Mouse (Mus musculus): Measurements from ENCODE around the gene Tmem209. TPM values are rescaled to one million over a fixed set of nuclear protein-coding genes. Genes with fewer than 3 reads are reported as not detected.

Tmem209 gene
- 37.0 and 38.9 TPM in 2 replicates for polyA plus RNA-seq (2016; fragmentation: Nextera tagmentation; extraction: Ambion mirVana)

DNA sequence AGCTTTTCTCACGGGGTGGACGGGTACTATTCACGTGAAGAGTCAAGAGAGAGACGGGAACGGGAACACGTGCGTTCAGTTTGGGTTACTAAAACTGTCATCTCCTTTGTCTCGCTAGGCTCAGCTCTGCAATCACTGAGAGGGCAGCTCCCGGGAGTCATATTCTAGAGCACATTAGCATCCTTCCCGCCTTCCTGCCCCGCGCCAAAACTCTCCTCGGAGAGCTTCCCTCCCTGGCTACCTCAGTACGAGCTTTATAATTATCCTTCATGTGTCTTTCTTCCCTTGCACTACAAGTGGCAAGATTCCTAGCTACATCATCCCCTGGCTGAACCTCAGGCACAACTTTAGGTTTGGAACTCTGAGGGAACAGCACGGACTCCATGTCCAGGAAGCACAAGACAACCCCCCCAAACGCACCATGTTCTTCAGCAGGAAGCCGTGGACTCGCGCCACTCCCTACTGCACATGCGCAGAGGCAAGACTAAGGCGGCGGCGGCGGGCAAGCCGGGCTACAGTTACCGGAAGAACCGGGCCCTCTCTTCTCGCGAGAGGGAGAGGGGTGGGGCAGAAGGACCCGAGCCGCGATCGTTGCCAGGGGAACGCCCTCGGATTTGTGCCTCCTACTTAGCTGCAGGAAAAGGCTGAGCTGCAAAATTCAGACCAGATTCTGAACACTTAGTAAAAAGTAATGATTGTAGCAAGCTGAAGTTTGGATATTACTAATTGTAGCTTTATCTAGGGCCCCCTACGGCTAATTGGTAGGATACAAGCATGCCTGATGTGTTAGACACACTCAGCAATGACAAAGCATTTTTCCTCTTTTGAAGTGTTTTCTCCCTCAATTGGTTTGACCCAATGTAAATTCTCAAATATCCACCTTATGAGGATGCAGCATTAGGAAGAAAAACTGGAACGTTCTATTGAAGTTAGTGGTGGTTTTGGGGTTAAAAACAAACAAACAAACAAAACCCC is at the start of gene Tmem209, which contains the start of gene Ssmem1:
Gene Tmem209 (minus strand): TSS at position 519 of the 975 bp plus-strand sequence.
Gene Ssmem1 (plus strand): TSS at position 585 of the 975 bp plus-strand sequence.
- Histone ChIP-seq H3K27ac (peak within 1 kb of the TSS; percentile 96), H3K4me2 (replicated peaks) (peak within 1 kb of the TSS; percentile 75), H3K4me3 (peak within 1 kb of the TSS; percentile 56), H3K9ac (peak within 1 kb of the TSS; percentile 68), H3K36me3 (peaks cover 12% of the 10 kb centered on the region; the same call in 1 of the 2 replicates), H3K27me3 (no peaks in the 10 kb centered on the region), H3K4me1 (peaks cover 6% of the 10 kb centered on the region), H3K9me3 (replicated peaks) (no peaks in the 10 kb centered on the region)
- ATAC-seq (ENCODE audit: low FRiP score): peak; percentile 97
- WGBS: under 1% methylated on average over 37 of the region's 37 CpGs

GRCm38 (mm10) chr6:30556080-30556479 is 46.5 kb upstream of the Tmem209 start:
- Histone ChIP-seq H3K4me3 (no peak overlapping the region), H3K4me2 (replicated peaks) (no peak overlapping the region), H3K27ac (no peak overlapping the region), H3K27me3 (no peaks in the 10 kb centered on the region), H3K4me1 (peaks cover 19% of the 10 kb centered on the region), H3K9me3 (replicated peaks) (no peaks in the 10 kb centered on the region), H3K36me3 (no peaks in the 10 kb centered on the region), H3K9ac (no peak overlapping the region)
- 24% methylated on average over 4 of the region's 9 CpGs for WGBS
- ATAC-seq (ENCODE audit: low FRiP score): no peak

DNA sequence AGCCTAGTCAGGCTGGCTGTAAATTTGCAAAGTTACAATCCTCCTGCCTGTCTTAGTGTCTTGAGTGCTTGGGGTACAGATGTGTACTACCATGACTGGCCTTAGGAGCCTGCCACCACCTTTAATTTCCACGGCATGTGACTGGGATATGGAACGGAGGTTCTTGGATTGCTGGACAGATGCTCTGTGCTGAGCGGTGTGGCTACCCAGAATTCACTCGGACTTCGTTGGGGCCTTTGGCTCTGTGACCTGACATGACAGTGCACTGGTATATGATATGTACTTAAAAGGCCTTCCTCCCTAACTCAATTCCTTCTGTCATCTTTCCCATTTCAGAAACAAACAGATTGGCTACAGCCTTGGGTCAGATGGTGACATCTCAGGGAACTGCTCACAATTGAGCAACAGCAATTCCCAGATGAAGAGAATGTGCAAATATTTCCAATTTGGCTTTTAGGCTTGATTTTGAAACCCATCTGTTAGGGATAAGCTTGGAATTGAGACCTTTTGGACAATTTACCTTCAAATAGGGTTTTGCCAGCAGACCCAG is 45.1 kb upstream of the Tmem209 start:
- WGBS: 95% methylated on average over 5 of the region's 5 CpGs
- ATAC-seq (ENCODE audit: low FRiP score): no peak
- H3K9me3 ChIP-seq (replicated peaks): no peaks in the 10 kb centered on the region

DNA sequence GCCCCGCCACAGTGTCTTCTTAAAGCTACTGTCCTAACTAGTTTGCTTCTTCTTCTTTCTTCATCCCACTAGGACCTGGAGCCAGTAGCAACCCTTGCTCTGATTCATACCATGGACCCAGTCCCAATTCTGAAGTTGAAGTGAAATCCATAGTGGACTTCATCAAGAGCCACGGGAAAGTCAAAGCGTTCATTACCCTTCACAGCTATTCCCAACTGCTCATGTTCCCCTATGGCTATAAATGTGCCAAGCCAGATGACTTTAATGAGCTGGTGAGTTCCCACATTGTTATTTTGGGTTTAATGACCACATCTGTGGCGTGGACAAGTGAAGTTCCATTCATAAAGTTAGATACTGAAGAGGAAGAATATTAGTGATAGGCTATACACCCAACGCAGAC is 44.5 kb upstream of the Tmem209 start:
- Histone ChIP-seq H3K27me3 (no peaks in the 10 kb centered on the region), H3K9me3 (replicated peaks) (no peaks in the 10 kb centered on the region), H3K4me1 (peaks cover 26% of the 10 kb centered on the region), H3K4me2 (replicated peaks) (no peak overlapping the region), H3K36me3 (no peaks in the 10 kb centered on the region), H3K9ac (no peak overlapping the region), H3K27ac (no peak overlapping the region), H3K4me3 (no peak overlapping the region)
- 88% methylated on average over 5 of the region's 5 CpGs for WGBS
- no peak for ATAC-seq (ENCODE audit: low FRiP score)

More for the DNA sequence above, 45.1 kb upstream of the Tmem209 start:
- no peak overlapping the region for H3K9ac ChIP-seq
- peaks cover 20% of the 10 kb centered on the region for H3K4me1 ChIP-seq
- no peaks in the 10 kb centered on the region for H3K36me3 ChIP-seq
- no peak overlapping the region for H3K27ac ChIP-seq
- no peak overlapping the region for H3K4me2 ChIP-seq (replicated peaks)
- H3K27me3 ChIP-seq: no peaks in the 10 kb centered on the region
- H3K4me3 ChIP-seq: no peak overlapping the region

DNA sequence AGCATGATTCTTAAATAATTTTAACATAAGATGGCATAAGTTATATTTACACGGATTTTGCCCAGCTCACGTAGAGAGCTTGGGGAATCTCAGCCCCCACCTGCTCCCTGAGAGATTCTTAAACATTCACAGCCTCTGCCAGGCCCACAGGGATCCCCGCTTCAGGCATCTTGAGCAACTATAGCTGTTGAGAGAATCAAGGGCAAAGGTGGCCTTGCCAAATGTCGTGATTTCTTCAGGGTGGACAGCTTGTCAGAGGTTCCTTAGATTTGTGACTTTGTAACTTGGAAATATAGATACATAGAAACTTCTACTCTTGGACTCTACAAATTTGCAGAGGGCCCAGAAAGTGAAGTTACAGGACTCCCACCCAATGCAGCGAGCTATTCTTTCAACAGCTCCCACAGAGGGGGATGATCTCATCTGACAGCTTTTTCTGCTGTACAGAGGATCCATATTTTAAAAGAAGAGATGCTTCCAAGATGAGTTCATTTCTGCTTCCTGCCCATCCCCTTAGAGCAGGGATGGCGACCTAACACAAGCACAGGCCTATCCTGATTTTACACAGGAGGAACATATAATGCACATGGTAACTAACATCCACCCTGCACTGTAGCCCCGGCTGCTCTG is 43.9 kb upstream of the Tmem209 start:
- no peaks in the 10 kb centered on the region for H3K27me3 ChIP-seq
- H3K27ac ChIP-seq: 0 out of 2 replicates have a peak overlapping the region, but pooled peaks have one; percentile 9
- H3K4me3 ChIP-seq: no peak overlapping the region
- H3K36me3 ChIP-seq: no peaks in the 10 kb centered on the region
- 79% methylated on average over 7 of the region's 7 CpGs for WGBS
- no peaks in the 10 kb centered on the region for H3K9me3 ChIP-seq (replicated peaks)
- peaks cover 29% of the 10 kb centered on the region for H3K4me1 ChIP-seq
- no peak overlapping the region for H3K9ac ChIP-seq
- ATAC-seq (ENCODE audit: low FRiP score): no peak
- H3K4me2 ChIP-seq (replicated peaks): no peak overlapping the region

DNA sequence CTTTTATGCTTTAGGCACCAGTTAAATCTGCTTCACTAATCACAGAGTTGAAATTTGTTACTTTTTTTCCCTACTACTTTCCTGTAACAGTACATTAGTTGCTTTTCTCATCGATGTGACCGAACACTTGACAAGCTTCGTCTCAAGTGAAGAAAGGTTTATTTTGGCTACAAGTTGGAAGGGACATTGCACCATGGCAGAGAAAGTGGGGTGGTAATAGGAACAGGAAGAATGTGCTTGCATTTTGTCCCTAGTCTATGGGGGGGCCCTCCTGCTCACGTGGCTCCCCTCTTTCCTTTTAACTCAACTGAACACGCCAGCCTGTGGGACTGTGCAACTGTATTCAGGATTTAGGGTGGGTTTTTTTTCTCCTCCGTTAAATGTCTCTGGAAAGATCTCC is 43.0 kb upstream of the Tmem209 start:
- 53% methylated on average over 6 of the region's 6 CpGs for WGBS
- H3K4me1 ChIP-seq: peaks cover 34% of the 10 kb centered on the region

DNA sequence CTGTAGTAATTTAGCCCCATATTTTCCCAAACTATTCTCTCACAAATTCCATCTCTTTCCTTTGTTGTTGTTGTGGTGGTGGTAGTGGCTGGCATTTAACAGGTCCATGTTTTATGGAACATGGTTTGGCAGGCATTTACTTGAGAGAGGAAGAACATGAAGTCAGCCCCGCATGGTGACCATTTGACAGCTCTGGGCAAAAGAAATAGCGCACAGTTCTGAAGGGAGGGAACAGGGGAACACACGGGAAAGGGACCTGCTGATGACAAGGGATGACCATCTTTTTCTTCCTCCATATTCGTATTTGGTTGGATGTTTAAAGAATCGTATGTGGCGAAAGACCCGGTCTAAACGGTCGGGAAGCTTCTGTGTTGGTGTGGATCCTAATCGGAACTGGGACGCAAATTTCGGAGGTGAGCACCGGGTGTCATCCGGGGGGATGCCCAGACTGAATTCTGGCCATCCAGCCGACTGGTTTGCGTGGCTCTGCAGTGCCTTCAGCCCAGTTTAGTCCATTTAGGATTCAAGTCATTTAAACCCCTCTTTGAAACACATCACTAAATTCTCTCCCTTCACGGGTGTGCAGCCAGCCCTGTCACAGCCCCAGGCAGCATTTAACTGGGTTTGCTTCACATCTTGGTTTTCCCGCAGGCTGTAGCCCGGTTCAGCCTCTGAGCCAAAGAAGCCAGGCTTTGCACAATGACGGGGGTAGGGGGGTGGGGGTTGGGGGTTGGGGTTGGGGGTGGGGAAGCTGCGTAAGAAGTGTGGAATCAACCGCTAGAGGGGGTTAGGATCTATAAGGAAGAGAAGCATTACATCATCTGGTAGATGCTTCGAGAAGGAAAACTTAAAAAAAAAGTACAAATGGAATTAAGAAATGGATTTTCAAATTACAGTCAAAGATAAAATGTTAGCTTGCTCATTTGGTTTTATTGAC is 42.3 kb upstream of the Tmem209 start:
- H3K9me3 ChIP-seq (replicated peaks): no peaks in the 10 kb centered on the region
- H3K36me3 ChIP-seq: no peaks in the 10 kb centered on the region
- peaks cover 36% of the 10 kb centered on the region for H3K4me1 ChIP-seq
- H3K27ac ChIP-seq: peak overlapping the region; percentile 80
- H3K27me3 ChIP-seq: no peaks in the 10 kb centered on the region
- H3K9ac ChIP-seq: peak overlapping the region; percentile 36; the same call in 1 of the 2 replicates
- ATAC-seq (ENCODE audit: low FRiP score): peak; percentile 71
- 15% methylated on average over 23 of the region's 23 CpGs for WGBS
- peak overlapping the region; percentile 4; the same call in 1 of the 2 replicates for H3K4me3 ChIP-seq
- peak overlapping the region; percentile 43 for H3K4me2 ChIP-seq (replicated peaks)

More for the DNA sequence above, 43.0 kb upstream of the Tmem209 start:
- H3K27me3 ChIP-seq: no peaks in the 10 kb centered on the region
- H3K4me2 ChIP-seq (replicated peaks): no peak overlapping the region
- H3K36me3 ChIP-seq: no peaks in the 10 kb centered on the region
- H3K27ac ChIP-seq: peak overlapping the region; percentile 45; the same call in 1 of the 2 replicates
- H3K4me3 ChIP-seq: no peak overlapping the region
- no peak for ATAC-seq (ENCODE audit: low FRiP score)
- H3K9ac ChIP-seq: no peak overlapping the region
- no peaks in the 10 kb centered on the region for H3K9me3 ChIP-seq (replicated peaks)

GRCm38 (mm10) chr6:30551193-30551515 is 41.6 kb upstream of the Tmem209 start:
- Histone ChIP-seq H3K4me2 (replicated peaks) (no peak overlapping the region), H3K27ac (peak overlapping the region; percentile 80), H3K9me3 (replicated peaks) (no peaks in the 10 kb centered on the region), H3K27me3 (no peaks in the 10 kb centered on the region), H3K4me1 (peaks cover 44% of the 10 kb centered on the region), H3K36me3 (no peaks in the 10 kb centered on the region), H3K4me3 (no peak overlapping the region), H3K9ac (no peak overlapping the region)
- ATAC-seq (ENCODE audit: low FRiP score): peak; percentile 46

DNA sequence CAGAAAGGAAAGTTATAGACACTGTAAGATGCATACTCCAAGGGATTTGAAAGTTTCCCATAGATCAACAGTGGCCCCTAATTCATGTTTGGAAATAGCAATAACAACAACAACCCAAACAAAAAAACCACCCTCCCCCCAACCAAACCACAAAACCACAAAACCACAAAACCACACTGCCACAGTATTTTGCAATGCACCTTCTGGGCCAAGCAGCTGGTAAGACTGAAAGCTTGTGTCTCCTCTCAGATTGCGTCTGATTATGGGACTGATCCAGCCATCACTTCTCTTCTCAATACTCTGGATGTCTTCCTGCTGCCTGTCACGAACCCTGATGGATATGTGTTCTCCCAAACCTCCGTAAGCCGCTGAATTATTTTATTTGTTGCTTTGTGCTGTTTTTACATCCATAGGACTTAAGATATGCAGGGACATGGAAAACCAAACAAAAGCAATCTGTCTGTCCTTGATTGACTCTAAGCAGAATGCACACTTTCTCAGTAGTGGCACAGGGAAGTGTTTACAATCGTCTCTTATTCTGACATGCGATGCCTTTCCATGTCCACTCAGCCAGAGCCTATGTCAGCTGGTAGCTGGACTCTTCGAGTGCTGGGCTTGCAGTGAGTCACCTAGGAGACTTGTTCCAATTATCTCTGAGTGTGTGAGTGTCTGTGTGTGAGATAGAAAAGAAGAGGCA is 41.1 kb upstream of the Tmem209 start:
- Histone ChIP-seq H3K27me3 (no peaks in the 10 kb centered on the region), H3K36me3 (no peaks in the 10 kb centered on the region), H3K27ac (peak overlapping the region; percentile 80), H3K4me1 (peaks cover 48% of the 10 kb centered on the region), H3K9me3 (replicated peaks) (no peaks in the 10 kb centered on the region), H3K4me3 (no peak overlapping the region), H3K4me2 (replicated peaks) (no peak overlapping the region), H3K9ac (no peak overlapping the region)
- WGBS: 48% methylated on average over 7 of the region's 7 CpGs
- ATAC-seq (ENCODE audit: low FRiP score): peak; percentile 24

GRCm38 (mm10) chr6:30549231-30549761 is 39.7 kb upstream of the Tmem209 start:
- 10% methylated on average over 15 of the region's 15 CpGs for WGBS
- Histone ChIP-seq H3K27ac (peak overlapping the region; percentile 94), H3K27me3 (no peaks in the 10 kb centered on the region), H3K9ac (0 out of 2 replicates have a peak overlapping the region, but pooled peaks have one; percentile 8), H3K9me3 (replicated peaks) (no peaks in the 10 kb centered on the region), H3K36me3 (no peaks in the 10 kb centered on the region), H3K4me1 (peaks cover 56% of the 10 kb centered on the region), H3K4me2 (replicated peaks) (peak overlapping the region; percentile 23; the same call in 1 of the 2 replicates), H3K4me3 (no peak overlapping the region)
- ATAC-seq (ENCODE audit: low FRiP score): no peak
